Mouse (Mus musculus) urinary bladder, postnatal 10 days (tissue): ENCODE results near the gene Ppp1r2.
"Not testable (repeated sequence)": the region's sequence is repeated elsewhere in the genome, so short reads cannot be mapped to it uniquely, and the experiment has no call there.

Experiments used
- DNase-seq: peaks from one replicate; pipeline ENCODE4 v3.0.0; 2022; ENCODE audit warnings: low spot score

Gene Ppp1r2

GRCm38 (mm10) chr16:31274674-31275460 lies at the start of gene Ppp1r2:
Ppp1r2 (minus strand) TSS chr16:31275277.
- DNase-seq: peak; percentile 72

- DNase-seq: no peak
Observed at GRCm38 (mm10) chr16:31321501-31321900, 46.4 kb upstream of the Ppp1r2 start.

GRCm38 (mm10) chr16:31320954-31321353 lies 45.9 kb upstream of the Ppp1r2 start:
- no peak for DNase-seq

- not testable (repeated sequence) for DNase-seq
Observed at GRCm38 (mm10) chr16:31319723-31320122, 44.6 kb upstream of the Ppp1r2 start.

- no peak for DNase-seq
Observed at GRCm38 (mm10) chr16:31319316-31319715, 44.2 kb upstream of the Ppp1r2 start.

- no peak for DNase-seq
Observed at GRCm38 (mm10) chr16:31318418-31318817, 43.3 kb upstream of the Ppp1r2 start.

- not testable (repeated sequence) for DNase-seq
Observed at GRCm38 (mm10) chr16:31316246-31317143, 41.4 kb upstream of the Ppp1r2 start.

GRCm38 (mm10) chr16:31315294-31315693 lies 40.2 kb upstream of the Ppp1r2 start:
- no peak for DNase-seq

GRCm38 (mm10) chr16:31314497-31315233 lies 39.6 kb upstream of the Ppp1r2 start, which contains the start of gene Apod:
Apod (minus strand) TSS chr16:31314808.
- no peak for DNase-seq

- no peak for DNase-seq
Observed at GRCm38 (mm10) chr16:31313611-31314010, 38.5 kb upstream of the Ppp1r2 start.

GRCm38 (mm10) chr16:31312296-31312695 lies 37.2 kb upstream of the Ppp1r2 start:
- DNase-seq: no peak

- DNase-seq: no peak
Observed at GRCm38 (mm10) chr16:31305199-31305919, 30.3 kb upstream of the Ppp1r2 start.

GRCm38 (mm10) chr16:31303276-31303675 lies 28.2 kb upstream of the Ppp1r2 start:
- DNase-seq: no peak

GRCm38 (mm10) chr16:31300883-31301532 lies 25.9 kb upstream of the Ppp1r2 start:
- no peak for DNase-seq

GRCm38 (mm10) chr16:31300467-31300866 lies 25.4 kb upstream of the Ppp1r2 start:
- DNase-seq: no peak

GRCm38 (mm10) chr16:31299960-31300353 lies 24.9 kb upstream of the Ppp1r2 start:
- no peak for DNase-seq

- DNase-seq: no peak
Observed at GRCm38 (mm10) chr16:31299164-31299959, 24.3 kb upstream of the Ppp1r2 start.

- no peak for DNase-seq
Observed at GRCm38 (mm10) chr16:31297113-31297512, 22.0 kb upstream of the Ppp1r2 start.

- DNase-seq: no peak
Observed at GRCm38 (mm10) chr16:31293761-31294160, 18.7 kb upstream of the Ppp1r2 start.

GRCm38 (mm10) chr16:31290751-31291365 lies 15.8 kb upstream of the Ppp1r2 start:
- DNase-seq: no peak
